Comparison of ENCODE assay signal across 35 mouse cellular contexts in genomic region chr16:38366231-38366630, GRCm38 (mm10). TPM values are rescaled to one million over a fixed set of nuclear protein-coding genes. Genes with fewer than 3 reads are reported as not detected.
DNase-seq lines count a peak whose midpoint lies in the region; ATAC-seq and TF ChIP-seq lines count a peak whose summit lies in the region.
"Had no signal": no experiment of that assay in that cellular context is flagged by ENCODE, and none has a peak within 500 bp of the region (broad histone marks: within the 10 kb centered on the region; RNA-seq: fewer than 3 reads in every experiment).

No protein-coding gene starts in this region.

- peak overlapping the region; percentile 83 for H3K4me2 ChIP-seq in heart, embryonic 12.5 days
- H3K4me2 ChIP-seq in liver, embryonic 16.5 days (ENCODE audit: low read depth, low read length), result no peak overlapping the region
- no peak overlapping the region for H3K4me2 ChIP-seq in liver, embryonic 11.5 days
- H3K4me2 ChIP-seq in heart, embryonic 16.5 days (ENCODE audit: low read depth, low read length), result peak overlapping the region; percentile 68
- H3K4me2 ChIP-seq: embryonic facial prominence, embryonic 13.5 days; forebrain, embryonic 15.5 days; hindbrain, embryonic 14.5 days; limb, embryonic 15.5 days; neural tube, embryonic 15.5 days had no signal

- no peak for DNase-seq in gastrocnemius, adult 2 months
- DNase-seq in gastrocnemius, postnatal 10 days, result no peak
- no peak for DNase-seq in heart, postnatal 10 days
- DNase-seq in liver, embryonic 11.5 days (ENCODE audit: low spot score), result no peak
- no peak for DNase-seq in cerebellum, adult 18-20 months
- DNase-seq: adrenal gland, postnatal 14 days; cerebellum, adult 11-12 months; cerebellum, postnatal 10 days; gastrocnemius, postnatal 14 days; kidney, adult 9 months; kidney, postnatal 10 days; liver, postnatal 0 days; lung, postnatal 4 days; midbrain, embryonic 14.5 days; retina, postnatal 1 day; spleen, adult 18-20 months; thymus, adult 18-20 months; thymus, postnatal 25 days had no signal

- ATAC-seq in heart, embryonic 12.5 days (ENCODE audit: insufficient number of reproducible peaks, low FRiP score), result no peak
- no peak for ATAC-seq in liver, embryonic 16.5 days (ENCODE audit: low read depth)
- ATAC-seq in liver, embryonic 11.5 days (replicated peaks; ENCODE audit: low FRiP score), result no peak
- no peak for ATAC-seq in heart, embryonic 16.5 days (replicated peaks; ENCODE audit: extremely low read depth, insufficient read depth, low FRiP score)
- ATAC-seq: forebrain, embryonic 15.5 days; intestine, postnatal 0 days; liver, postnatal 0 days; lung, postnatal 0 days had no signal

- H3K9me3 ChIP-seq in heart, embryonic 12.5 days (replicated peaks), result no peaks in the 10 kb centered on the region
- H3K9me3 ChIP-seq in liver, embryonic 16.5 days (replicated peaks; ENCODE audit: control insufficient read depth, low read length), result no peaks in the 10 kb centered on the region
- H3K9me3 ChIP-seq in liver, embryonic 11.5 days (ENCODE audit: control insufficient read depth, low read length), result no peaks in the 10 kb centered on the region
- H3K9me3 ChIP-seq in heart, embryonic 16.5 days (replicated peaks; ENCODE audit: control insufficient read depth, low read length), result no peaks in the 10 kb centered on the region
- H3K9me3 ChIP-seq: embryonic facial prominence, embryonic 13.5 days; forebrain, embryonic 10.5 days; forebrain, embryonic 15.5 days; limb, embryonic 10.5 days; limb, embryonic 15.5 days; neural tube, embryonic 15.5 days had no signal

- TF ChIP-seq CTCF in gastrocnemius, adult 2 months (IDR thresholded peaks at IDR 0.05), result no peak

- H3K9ac ChIP-seq in heart, embryonic 12.5 days, result peak overlapping the region; percentile 94
- H3K9ac ChIP-seq in liver, embryonic 16.5 days (ENCODE audit: low read depth, low read length), result no peak overlapping the region
- H3K9ac ChIP-seq in liver, embryonic 11.5 days (ENCODE audit: low read depth, low read length), result no peak overlapping the region
- H3K9ac ChIP-seq in heart, embryonic 16.5 days (ENCODE audit: low read length), result peak overlapping the region; percentile 91
- H3K9ac ChIP-seq: embryonic facial prominence, embryonic 13.5 days; forebrain, embryonic 15.5 days; hindbrain, embryonic 14.5 days; limb, embryonic 15.5 days; liver, postnatal 0 days; neural tube, embryonic 15.5 days had no signal

- peaks cover 46% of the 10 kb centered on the region for H3K4me1 ChIP-seq in heart, embryonic 12.5 days (replicated peaks)
- H3K4me1 ChIP-seq in liver, embryonic 16.5 days (ENCODE audit: control insufficient read depth, low read depth, low read length), result peaks cover 41% of the 10 kb centered on the region
- H3K4me1 ChIP-seq in liver, embryonic 11.5 days (replicated peaks; ENCODE audit: control insufficient read depth, insufficient read depth, low read length), result peaks cover 45% of the 10 kb centered on the region
- peaks cover 33% of the 10 kb centered on the region for H3K4me1 ChIP-seq in heart, embryonic 16.5 days (ENCODE audit: control insufficient read depth, insufficient read depth, low read length)
- H3K4me1 ChIP-seq: neural tube, embryonic 15.5 days had no signal

- peaks cover 33% of the 10 kb centered on the region for H3K36me3 ChIP-seq in heart, embryonic 12.5 days
- H3K36me3 ChIP-seq in liver, embryonic 16.5 days (ENCODE audit: control insufficient read depth, insufficient read depth), result no peaks in the 10 kb centered on the region
- no peaks in the 10 kb centered on the region for H3K36me3 ChIP-seq in liver, embryonic 11.5 days (ENCODE audit: control insufficient read depth, insufficient read depth, low read length)
- peaks cover 15% of the 10 kb centered on the region for H3K36me3 ChIP-seq in heart, embryonic 16.5 days (ENCODE audit: control insufficient read depth, insufficient read depth)
- H3K36me3 ChIP-seq: embryonic facial prominence, embryonic 13.5 days; forebrain, embryonic 10.5 days; forebrain, embryonic 15.5 days; limb, embryonic 10.5 days; limb, embryonic 15.5 days; neural tube, embryonic 15.5 days had no signal

- intact Hi-C loops in gastrocnemius, adult 2 months (cut with DNase I), result no loop called here
- intact Hi-C loops in heart, postnatal 10 days (cut with DNase I), result no loop called here

- peak overlapping the region; percentile 92 for H3K27ac ChIP-seq in gastrocnemius, adult 2 months
- H3K27ac ChIP-seq in heart, embryonic 12.5 days (ENCODE audit: poor library complexity, severe bottlenecking), result peak overlapping the region; percentile 100; the same call in 1 of the 2 replicates
- H3K27ac ChIP-seq in liver, embryonic 16.5 days (ENCODE audit: low read length), result 0 out of 2 replicates have a peak overlapping the region, but pooled peaks have one; percentile 12
- no peak overlapping the region for H3K27ac ChIP-seq in liver, embryonic 11.5 days (ENCODE audit: low read depth, low read length)
- peak overlapping the region; percentile 99 for H3K27ac ChIP-seq in heart, embryonic 16.5 days (ENCODE audit: low read length)
- H3K27ac ChIP-seq: embryonic facial prominence, embryonic 13.5 days; forebrain, embryonic 10.5 days; forebrain, embryonic 15.5 days; hindbrain, embryonic 14.5 days; limb, embryonic 10.5 days; limb, embryonic 15.5 days; neural tube, embryonic 15.5 days had no signal

- H3K4me3 ChIP-seq in gastrocnemius, adult 2 months, result no peak overlapping the region; the same call in 1 of the 2 replicates
- H3K4me3 ChIP-seq in heart, embryonic 12.5 days, result peak overlapping the region; percentile 66
- H3K4me3 ChIP-seq in liver, embryonic 16.5 days (ENCODE audit: low read depth, low read length), result no peak overlapping the region
- no peak overlapping the region for H3K4me3 ChIP-seq in liver, embryonic 11.5 days (ENCODE audit: low read depth, low read length)
- peak overlapping the region; percentile 77 for H3K4me3 ChIP-seq in heart, embryonic 16.5 days (ENCODE audit: low read length)
- H3K4me3 ChIP-seq: embryonic facial prominence, embryonic 13.5 days; forebrain, embryonic 10.5 days; forebrain, embryonic 15.5 days; limb, embryonic 10.5 days; limb, embryonic 15.5 days; neural tube, embryonic 15.5 days had no signal

- WGBS in heart, embryonic 12.5 days, result 43% methylated on average over 4 of the region's 4 CpGs
- WGBS in liver, embryonic 16.5 days (ENCODE audit: insufficient replicate concordance), result 65% methylated on average over 4 of the region's 4 CpGs
- WGBS in liver, embryonic 11.5 days, result 82% methylated on average over 4 of the region's 4 CpGs
- WGBS in heart, embryonic 16.5 days, result 35% methylated on average over 4 of the region's 4 CpGs

- no peaks in the 10 kb centered on the region for H3K27me3 ChIP-seq in heart, embryonic 12.5 days (replicated peaks)
- H3K27me3 ChIP-seq in liver, embryonic 16.5 days (ENCODE audit: control insufficient read depth, insufficient read depth, low read depth, low read length), result no peaks in the 10 kb centered on the region
- no peaks in the 10 kb centered on the region for H3K27me3 ChIP-seq in liver, embryonic 11.5 days (replicated peaks; ENCODE audit: control insufficient read depth, insufficient read depth, low read length)
- no peaks in the 10 kb centered on the region for H3K27me3 ChIP-seq in heart, embryonic 16.5 days (ENCODE audit: control insufficient read depth, insufficient read depth, low read length)
- H3K27me3 ChIP-seq: embryonic facial prominence, embryonic 13.5 days; forebrain, embryonic 15.5 days; limb, embryonic 15.5 days; neural tube, embryonic 15.5 days had no signal

RNA-seq across cellular contexts. Expression of gene Popdc2, which starts 4.2 kb away (rescaled TPM):
- total RNA-seq in gastrocnemius, adult 2 months (2021), result 10 to 100 TPM; 55.5 to 61.6 TPM
- 10 to 100 TPM; 56.0 to 67.3 TPM for total RNA-seq in gastrocnemius, postnatal 10 days (2021)
- polyA plus RNA-seq in heart, embryonic 12.5 days (2016; fragmentation: Nextera tagmentation; extraction: Ambion mirVana), result 308 and 330 TPM in 2 replicates
- total RNA-seq in heart, postnatal 10 days (2021), result 100 to 1,000 TPM; 675 to 721 TPM
- 21.8 and 26.4 TPM in 2 replicates for polyA plus RNA-seq in liver, embryonic 16.5 days (2015; fragmentation: Nextera tagmentation; extraction: Ambion mirVana)
- polyA plus RNA-seq in liver, embryonic 11.5 days (2014; fragmentation: Nextera tagmentation; extraction: Ambion mirVana), result 14.8 and 15.8 TPM in 2 replicates
- 421 and 423 TPM in 2 replicates for polyA plus RNA-seq in heart, embryonic 16.5 days (2015; fragmentation: Nextera tagmentation; extraction: Ambion mirVana)
- total RNA-seq: granulocyte monocyte progenitor cell, adult 5-6 weeks; monocyte, adult 5-6 weeks had no signal

RNA-seq across cellular contexts. Expression of gene Gm21987, which starts 19.4 kb away (rescaled TPM):
- not detected for total RNA-seq in gastrocnemius, adult 2 months (2021)
- total RNA-seq in gastrocnemius, postnatal 10 days (2021), result not detected
- 2.5 and 3.8 TPM in 2 replicates for polyA plus RNA-seq in heart, embryonic 12.5 days (2016; fragmentation: Nextera tagmentation; extraction: Ambion mirVana)
- total RNA-seq in heart, postnatal 10 days (2021), result not detected
- polyA plus RNA-seq in liver, embryonic 16.5 days (2015; fragmentation: Nextera tagmentation; extraction: Ambion mirVana), result not detected in 2 replicates
- not detected in 2 replicates for polyA plus RNA-seq in liver, embryonic 11.5 days (2014; fragmentation: Nextera tagmentation; extraction: Ambion mirVana)
- 2.3 and 4.6 TPM in 2 replicates for polyA plus RNA-seq in heart, embryonic 16.5 days (2015; fragmentation: Nextera tagmentation; extraction: Ambion mirVana)
- total RNA-seq: adrenal gland, postnatal 14 days; common myeloid progenitor, adult 5-6 weeks; gastrocnemius, postnatal 14 days; granulocyte monocyte progenitor cell, adult 5-6 weeks; left cerebral cortex, postnatal 10 days; monocyte, adult 5-6 weeks had no signal
- polyA plus RNA-seq: embryonic facial prominence, embryonic 13.5 days; forebrain, embryonic 10.5 days; forebrain, embryonic 15.5 days; hindbrain, embryonic 14.5 days; large intestine, adult 2 months; limb, embryonic 10.5 days; liver, postnatal 0 days; lung, postnatal 0 days; midbrain, embryonic 14.5 days; neural tube, embryonic 15.5 days had no signal

RNA-seq across cellular contexts. Expression of gene Cox17, which starts 19.4 kb away (rescaled TPM):
- total RNA-seq in gastrocnemius, adult 2 months (2021), result 100 to 1,000 TPM; 138 to 190 TPM
- 100 to 1,000 TPM; 127 to 139 TPM for total RNA-seq in gastrocnemius, postnatal 10 days (2021)
- polyA plus RNA-seq in heart, embryonic 12.5 days (2016; fragmentation: Nextera tagmentation; extraction: Ambion mirVana), result 301 and 307 TPM in 2 replicates
- total RNA-seq in heart, postnatal 10 days (2021), result 100 to 1,000 TPM; 250 to 263 TPM
- polyA plus RNA-seq in liver, embryonic 16.5 days (2015; fragmentation: Nextera tagmentation; extraction: Ambion mirVana), result 209 and 258 TPM in 2 replicates
- 441 and 497 TPM in 2 replicates for polyA plus RNA-seq in liver, embryonic 11.5 days (2014; fragmentation: Nextera tagmentation; extraction: Ambion mirVana)
- 256 and 261 TPM in 2 replicates for polyA plus RNA-seq in heart, embryonic 16.5 days (2015; fragmentation: Nextera tagmentation; extraction: Ambion mirVana)

RNA-seq across cellular contexts. Expression of gene Maats1, which starts 24.3 kb away (rescaled TPM):
- not detected for total RNA-seq in gastrocnemius, adult 2 months (2021)
- total RNA-seq in gastrocnemius, postnatal 10 days (2021), result under 1 TPM in 1 of 2 experiments, not detected in 1; 0.11 TPM
- polyA plus RNA-seq in heart, embryonic 12.5 days (2016; fragmentation: Nextera tagmentation; extraction: Ambion mirVana), result 0.09 TPM in 1 of 2 replicates, not detected in the other
- not detected for total RNA-seq in heart, postnatal 10 days (2021)
- 0.06 TPM in 1 of 2 replicates, not detected in the other for polyA plus RNA-seq in liver, embryonic 16.5 days (2015; fragmentation: Nextera tagmentation; extraction: Ambion mirVana)
- 0.05 TPM in 1 of 2 replicates, not detected in the other for polyA plus RNA-seq in liver, embryonic 11.5 days (2014; fragmentation: Nextera tagmentation; extraction: Ambion mirVana)
- polyA plus RNA-seq in heart, embryonic 16.5 days (2015; fragmentation: Nextera tagmentation; extraction: Ambion mirVana), result 0.12 and 0.50 TPM in 2 replicates
- total RNA-seq: common myeloid progenitor, adult 5-6 weeks; gastrocnemius, postnatal 14 days; granulocyte monocyte progenitor cell, adult 5-6 weeks; monocyte, adult 5-6 weeks had no signal
- polyA plus RNA-seq: limb, embryonic 10.5 days; limb, embryonic 15.5 days had no signal

Comparison
In these comparisons a context has a peak if more than half of its experiments do, and no peak if none do; other contexts are left out.
1. H3K4me3 ChIP-seq: peak in heart, embryonic 12.5 days (single experiment) and heart, embryonic 16.5 days (single experiment); none in gastrocnemius, adult 2 months (single experiment), liver, embryonic 16.5 days (single experiment) and liver, embryonic 11.5 days (single experiment).
2. H3K4me2 ChIP-seq: peak in heart, embryonic 12.5 days (single experiment) and heart, embryonic 16.5 days (single experiment); none in liver, embryonic 16.5 days (single experiment) and liver, embryonic 11.5 days (single experiment).
3. H3K9ac ChIP-seq: peak in heart, embryonic 12.5 days (single experiment) and heart, embryonic 16.5 days (single experiment); none in liver, embryonic 16.5 days (single experiment) and liver, embryonic 11.5 days (single experiment).
4. RNA of gene Popdc2, which starts 4.2 kb away (polyA plus RNA-seq): 421 to 423 TPM in heart, embryonic 16.5 days and 308 to 330 TPM in heart, embryonic 12.5 days; 21.8 to 26.4 TPM in liver, embryonic 16.5 days and 14.8 to 15.8 TPM in liver, embryonic 11.5 days; every median in the first group is over 10 times any median in the second.